Mouse (Mus musculus): Measurements from ENCODE around the gene Akr1b8.
"Not testable (repeated sequence)": the region's sequence is repeated elsewhere in the genome, so short reads cannot be mapped to it uniquely, and the experiment has no call there.

Akr1b8 gene

GRCm38 (mm10) chr6:34350037-34350699, 3.8 kb upstream of the Akr1b8 start:
- no peak for DNase-seq (ENCODE audit: low spot score in 2 of 2)

- DNase-seq (ENCODE audit: low spot score in 2 of 2): not testable (repeated sequence)
Observed at GRCm38 (mm10) chr6:34351481-34351880, 2.4 kb upstream of the Akr1b8 start.

DNA sequence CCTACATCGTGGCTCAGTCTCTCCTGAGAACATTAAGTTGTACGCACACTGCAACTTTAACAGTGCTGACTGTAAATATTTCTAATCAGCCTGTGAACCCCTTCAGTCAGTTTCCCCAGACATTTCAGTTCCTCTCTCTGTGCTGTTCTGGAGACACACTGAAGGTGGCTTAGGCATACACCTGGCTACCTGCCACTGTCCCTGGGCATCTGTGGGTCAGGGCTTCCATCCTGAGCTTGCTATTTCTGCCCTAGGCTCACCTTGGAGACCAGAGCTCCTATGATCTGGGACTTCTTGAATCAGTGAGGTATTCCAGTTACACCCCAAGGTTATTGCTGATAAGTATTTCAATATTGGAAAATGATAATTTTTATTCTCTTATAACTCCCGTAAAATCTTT, 1.5 kb upstream of the Akr1b8 start:
- no peak for DNase-seq (ENCODE audit: low spot score in 2 of 2)

- DNase-seq (ENCODE audit: low spot score in 2 of 2): no peak
Observed at GRCm38 (mm10) chr6:34354354-34355348, 732 bp downstream of the Akr1b8 start.

DNA sequence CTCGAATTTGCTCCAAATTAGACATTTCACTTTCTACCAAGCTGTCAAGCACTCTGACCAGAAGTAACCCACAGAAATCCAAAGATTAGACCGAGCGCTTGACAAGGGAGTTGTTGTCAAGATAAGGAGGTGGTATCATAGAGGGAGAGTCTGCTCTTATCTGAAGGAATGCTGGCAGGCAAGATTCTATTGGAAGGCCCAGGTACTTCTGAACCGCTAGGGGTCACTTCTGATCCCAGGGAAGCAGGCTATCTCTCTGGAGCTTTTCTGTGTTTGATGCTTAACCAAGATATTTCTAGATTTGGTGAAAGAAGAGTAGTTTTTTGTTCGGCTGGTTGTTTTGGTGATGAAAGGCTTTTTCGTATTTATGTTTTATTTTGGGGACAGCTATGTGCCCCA, 1.4 kb downstream of the Akr1b8 start:
- no peak for DNase-seq (ENCODE audit: low spot score in 2 of 2)

DNA sequence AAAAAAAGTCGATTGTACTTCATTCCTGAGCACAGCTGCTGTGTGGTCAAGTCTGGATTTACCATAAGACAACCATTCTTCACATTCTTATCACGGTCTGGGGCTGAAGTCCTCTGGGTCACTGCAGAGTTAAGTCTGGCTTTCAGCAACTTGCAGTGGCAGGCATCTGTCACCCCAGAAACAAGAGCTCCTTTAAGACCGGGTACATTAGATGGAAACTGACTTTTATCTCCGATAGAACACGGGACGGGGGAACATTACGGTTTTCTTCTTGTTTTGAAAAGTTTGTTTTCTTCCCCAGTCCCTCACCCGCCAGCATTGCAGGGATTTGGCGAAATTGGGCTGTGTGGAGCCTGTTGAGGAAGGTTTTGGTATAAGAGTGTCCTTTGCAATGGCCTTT, 1.9 kb downstream of the Akr1b8 start:
- no peak for DNase-seq (ENCODE audit: low spot score in 2 of 2)

GRCm38 (mm10) chr6:34364217-34365136, 10.6 kb downstream of the Akr1b8 start:
- DNase-seq (ENCODE audit: low spot score in 2 of 2): no peak

DNA sequence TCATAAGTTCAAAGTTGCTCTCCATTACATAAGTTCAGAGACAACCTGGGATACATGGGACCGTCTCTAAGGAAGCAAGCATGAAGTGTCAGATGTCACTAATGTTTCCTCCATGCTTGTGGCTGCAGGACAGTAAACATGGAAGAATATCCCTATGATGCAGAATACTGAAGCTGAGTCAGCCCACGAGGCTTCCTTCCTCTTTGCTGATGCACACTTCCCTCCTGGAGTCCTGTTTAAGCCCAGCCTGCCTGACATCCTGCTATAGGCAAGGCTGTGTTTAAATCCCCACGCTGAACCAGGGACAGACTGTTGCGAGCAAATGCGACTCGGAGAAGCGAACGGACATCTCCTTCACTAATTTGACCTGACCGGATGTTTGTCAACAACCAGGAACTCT, 14.1 kb downstream of the Akr1b8 start:
- DNase-seq (ENCODE audit: low spot score in 2 of 2): no peak

DNA sequence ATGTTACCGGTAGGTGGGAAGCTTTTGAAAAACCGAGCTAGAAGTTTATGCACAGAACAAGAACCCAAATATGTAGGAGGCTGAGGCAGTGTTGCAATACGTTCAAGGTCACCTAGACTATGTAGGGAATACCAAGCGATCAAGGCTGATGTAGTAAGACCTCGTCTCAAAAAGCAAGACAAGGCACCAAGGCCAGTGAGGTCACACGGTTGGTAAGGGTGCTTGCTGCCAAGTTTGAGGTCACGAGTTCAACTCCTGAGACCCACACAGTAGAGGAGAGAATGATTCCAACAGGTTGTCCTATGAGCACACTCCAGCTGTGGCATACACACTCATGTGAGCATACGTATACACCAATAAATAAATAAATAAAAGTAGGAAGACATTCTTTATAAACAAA, 16.2 kb downstream of the Akr1b8 start:
- DNase-seq (ENCODE audit: low spot score in 2 of 2): no peak

- DNase-seq (ENCODE audit: low spot score in 2 of 2): peak; percentile 31 to 88
Observed at GRCm38 (mm10) chr6:34371700-34372351, 17.9 kb downstream of the Akr1b8 start.

DNA sequence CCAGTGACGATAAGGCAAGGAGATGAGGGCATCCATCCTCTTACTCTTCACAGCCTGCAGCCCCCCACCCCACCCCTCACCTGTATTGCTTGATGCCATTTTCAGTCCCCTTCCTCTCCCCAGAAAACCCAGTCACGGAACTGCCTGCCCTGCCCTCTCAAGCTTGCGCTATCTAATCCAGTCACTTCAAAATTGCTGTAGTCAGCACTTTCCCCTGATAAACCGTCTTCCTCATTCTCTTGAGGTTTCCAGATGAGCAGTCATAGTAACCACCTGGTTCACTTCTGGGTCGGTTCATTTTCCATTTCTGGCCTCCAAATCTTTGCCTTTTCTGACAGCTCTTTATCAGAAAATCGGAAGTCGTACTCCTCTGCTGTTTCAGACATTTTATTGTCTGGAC, 19.9 kb downstream of the Akr1b8 start:
- DNase-seq (ENCODE audit: low spot score in 2 of 2): no peak

- not testable (repeated sequence) for DNase-seq (ENCODE audit: low spot score in 2 of 2)
Observed at GRCm38 (mm10) chr6:34375888-34376287, 22.0 kb downstream of the Akr1b8 start.

DNA sequence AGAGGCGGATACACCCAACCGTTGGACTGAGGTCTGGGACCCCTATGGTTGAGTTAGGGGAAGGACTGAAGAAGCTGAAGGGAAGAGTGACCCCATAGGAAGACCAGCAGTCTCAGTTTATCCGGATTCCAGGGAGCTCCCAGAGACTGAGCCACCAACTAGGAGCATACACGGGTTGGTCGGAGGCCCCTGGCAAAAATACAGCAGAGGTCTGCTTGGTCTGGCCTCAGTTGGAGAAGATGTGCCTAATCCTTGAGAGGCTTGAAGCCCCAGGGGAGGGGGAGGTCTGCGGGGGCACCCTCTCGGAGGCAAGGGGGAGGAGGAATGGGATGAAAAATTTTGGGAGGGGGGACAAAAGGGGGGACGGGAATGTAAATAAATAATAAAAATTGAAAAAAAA, 29.5 kb downstream of the Akr1b8 start:
- DNase-seq (ENCODE audit: low spot score in 2 of 2): no peak

GRCm38 (mm10) chr6:34384110-34384661, 30.3 kb downstream of the Akr1b8 start, which contains the start of gene Akr1b10:
Gene Akr1b10 (plus strand): TSS chr6:34384218.
- peak; percentile 50 to 85 for DNase-seq (ENCODE audit: low spot score in 2 of 2)

GRCm38 (mm10) chr6:34384701-34385370, 30.9 kb downstream of the Akr1b8 start:
- DNase-seq (ENCODE audit: low spot score in 2 of 2): no peak

DNA sequence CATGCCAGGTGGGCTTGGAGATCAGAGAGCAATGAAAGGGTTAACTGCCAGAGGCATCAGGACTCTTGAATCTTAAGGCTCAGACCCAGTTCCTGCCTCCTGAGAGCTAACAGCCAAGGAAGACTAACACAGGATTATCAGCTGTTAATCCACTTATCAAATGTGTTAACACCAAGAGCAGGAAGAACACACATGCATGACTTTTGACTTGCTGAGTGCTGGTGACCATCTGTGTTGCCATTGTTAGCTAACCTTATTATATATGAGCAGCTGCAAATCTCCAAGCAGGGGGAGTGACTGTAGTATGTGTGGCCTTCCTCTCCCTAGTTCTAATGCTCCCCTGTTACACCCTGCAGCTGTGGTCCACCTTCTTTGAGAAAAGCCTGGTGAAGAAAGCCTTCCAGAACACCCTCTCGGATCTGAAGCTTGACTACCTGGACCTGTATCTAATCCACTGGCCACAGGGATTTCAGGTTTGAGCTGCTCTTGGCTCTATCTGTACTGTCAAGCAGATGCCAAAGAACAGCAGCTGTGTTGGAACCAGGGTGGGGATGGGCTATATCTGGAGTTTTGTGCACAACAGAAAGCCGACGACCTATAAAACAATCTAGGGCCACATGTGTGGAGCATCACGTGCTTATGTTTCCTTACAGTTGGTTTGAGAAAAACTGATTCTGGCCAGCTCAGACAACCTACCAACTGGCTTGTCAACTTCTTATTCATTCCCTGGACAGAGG, 34.7 kb downstream of the Akr1b8 start:
- no peak for DNase-seq (ENCODE audit: low spot score in 2 of 2)

GRCm38 (mm10) chr6:34395897-34396296, 42.0 kb downstream of the Akr1b8 start:
- DNase-seq (ENCODE audit: low spot score in 2 of 2): no peak

DNA sequence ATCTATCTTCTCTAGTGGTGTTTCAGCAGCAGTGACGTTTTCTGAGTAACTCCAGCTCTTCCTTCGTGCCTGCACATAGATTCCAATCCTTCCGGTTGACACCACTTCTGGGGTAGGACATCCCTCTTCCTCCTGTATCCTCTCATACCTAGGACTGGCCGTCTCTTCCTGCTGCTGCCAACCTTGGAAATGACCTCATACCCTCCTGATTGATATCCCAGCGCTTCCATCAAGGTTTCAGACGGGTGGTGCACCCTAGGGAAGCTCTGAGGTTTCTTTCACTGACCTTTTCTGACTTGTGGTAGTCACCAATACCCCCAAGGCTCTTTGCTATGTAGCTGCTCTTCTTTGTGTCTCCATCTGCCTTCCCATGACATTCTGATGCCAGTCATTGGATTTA, 44.5 kb downstream of the Akr1b8 start:
- DNase-seq (ENCODE audit: low spot score in 2 of 2): no peak

GRCm38 (mm10) chr6:34399606-34400220, 45.8 kb downstream of the Akr1b8 start:
- no peak for DNase-seq (ENCODE audit: low spot score in 2 of 2)

Measured in left cerebral cortex, adult 9 months (tissue).